Mouse (Mus musculus): Measurements from ENCODE around the gene Tsc22d1. TPM values are rescaled to one million over a fixed set of nuclear protein-coding genes. Genes with fewer than 3 reads are reported as not detected.

Gene Tsc22d1
- polyA plus RNA-seq (2015; fragmentation: Nextera tagmentation; extraction: Ambion mirVana), result 96.2 and 116 TPM in 2 replicates

- H3K27ac ChIP-seq (replicated peaks), result peak within 1 kb of the TSS; percentile 33
- H3K4me3 ChIP-seq (replicated peaks), result peak within 1 kb of the TSS; percentile 63
- H3K4me2 ChIP-seq, result peak within 1 kb of the TSS; percentile 82
- no peaks in the 10 kb centered on the region for H3K9me3 ChIP-seq (replicated peaks)
- H3K36me3 ChIP-seq (replicated peaks), result no peaks in the 10 kb centered on the region
- peaks cover 17% of the 10 kb centered on the region for H3K4me1 ChIP-seq (replicated peaks)
- ATAC-seq (ENCODE audit: insufficient read depth), result peak; percentile 14; the same call in 1 of the 2 replicates
- WGBS (ENCODE audit: insufficient replicate concordance), result under 1% methylated on average over 113 of the region's 128 CpGs
- H3K9ac ChIP-seq, result peak within 1 kb of the TSS; percentile 54; the same call in 1 of the 2 replicates
- peaks cover 62% of the 10 kb centered on the region for H3K27me3 ChIP-seq
These were observed at the start of gene Tsc22d1 for GRCm38 (mm10) chr14:76414862-76415780. Tsc22d1 (plus strand) TSS chr14:76414961.

- Histone ChIP-seq H3K9me3 (replicated peaks) (no peaks in the 10 kb centered on the region), H3K27me3 (no peaks in the 10 kb centered on the region), H3K4me2 (no peak overlapping the region), H3K36me3 (replicated peaks) (no peaks in the 10 kb centered on the region), H3K4me3 (replicated peaks) (no peak overlapping the region), H3K9ac (no peak overlapping the region), H3K4me1 (replicated peaks) (no peaks in the 10 kb centered on the region), H3K27ac (replicated peaks) (no peak overlapping the region)
- no peak for ATAC-seq (ENCODE audit: insufficient read depth)
- 84% methylated on average over 6 of the region's 6 CpGs for WGBS (ENCODE audit: insufficient replicate concordance)
These were observed 41.1 kb upstream of the Tsc22d1 start for GRCm38 (mm10) chr14:76373638-76374037.

GRCm38 (mm10) chr14:76374601-76375000, 40.2 kb upstream of the Tsc22d1 start:
- no peak overlapping the region for H3K9ac ChIP-seq
- no peaks in the 10 kb centered on the region for H3K4me1 ChIP-seq (replicated peaks)
- H3K4me3 ChIP-seq (replicated peaks), result no peak overlapping the region
- no peaks in the 10 kb centered on the region for H3K36me3 ChIP-seq (replicated peaks)
- H3K27me3 ChIP-seq, result no peaks in the 10 kb centered on the region
- no peak overlapping the region for H3K4me2 ChIP-seq
- H3K27ac ChIP-seq (replicated peaks), result no peak overlapping the region
- ATAC-seq (ENCODE audit: insufficient read depth), result no peak
- 60% methylated on average over 6 of the region's 6 CpGs for WGBS (ENCODE audit: insufficient replicate concordance)
- H3K9me3 ChIP-seq (replicated peaks), result no peaks in the 10 kb centered on the region

- WGBS (ENCODE audit: insufficient replicate concordance), result 65% methylated on average over 5 of the region's 5 CpGs
- no peaks in the 10 kb centered on the region for H3K27me3 ChIP-seq
- H3K4me1 ChIP-seq (replicated peaks), result no peaks in the 10 kb centered on the region
- no peak for ATAC-seq (ENCODE audit: insufficient read depth)
- H3K9me3 ChIP-seq (replicated peaks), result no peaks in the 10 kb centered on the region
- H3K4me3 ChIP-seq (replicated peaks), result no peak overlapping the region
- H3K4me2 ChIP-seq, result no peak overlapping the region
- H3K36me3 ChIP-seq (replicated peaks), result no peaks in the 10 kb centered on the region
- no peak overlapping the region for H3K9ac ChIP-seq
- H3K27ac ChIP-seq (replicated peaks), result no peak overlapping the region
These were observed 38.2 kb upstream of the Tsc22d1 start for GRCm38 (mm10) chr14:76376561-76376960.

- WGBS (ENCODE audit: insufficient replicate concordance), result 74% methylated on average over 3 of the region's 3 CpGs
- Histone ChIP-seq H3K9me3 (replicated peaks) (no peaks in the 10 kb centered on the region), H3K4me3 (replicated peaks) (no peak overlapping the region), H3K27ac (replicated peaks) (no peak overlapping the region), H3K4me2 (no peak overlapping the region), H3K27me3 (no peaks in the 10 kb centered on the region), H3K4me1 (replicated peaks) (no peaks in the 10 kb centered on the region), H3K36me3 (replicated peaks) (no peaks in the 10 kb centered on the region), H3K9ac (no peak overlapping the region)
- no peak for ATAC-seq (ENCODE audit: insufficient read depth)
These were observed 35.4 kb upstream of the Tsc22d1 start for GRCm38 (mm10) chr14:76379411-76379810.

- Histone ChIP-seq H3K9ac (no peak overlapping the region), H3K9me3 (replicated peaks) (no peaks in the 10 kb centered on the region), H3K27me3 (no peaks in the 10 kb centered on the region), H3K4me2 (no peak overlapping the region), H3K4me1 (replicated peaks) (no peaks in the 10 kb centered on the region), H3K27ac (replicated peaks) (no peak overlapping the region), H3K36me3 (replicated peaks) (no peaks in the 10 kb centered on the region), H3K4me3 (replicated peaks) (no peak overlapping the region)
- 57% methylated on average over 7 of the region's 7 CpGs for WGBS (ENCODE audit: insufficient replicate concordance)
- ATAC-seq (ENCODE audit: insufficient read depth), result no peak
These were observed 26.7 kb upstream of the Tsc22d1 start for GRCm38 (mm10) chr14:76388025-76388424.

- no peaks in the 10 kb centered on the region for H3K4me1 ChIP-seq (replicated peaks)
- no peaks in the 10 kb centered on the region for H3K36me3 ChIP-seq (replicated peaks)
- H3K4me2 ChIP-seq, result no peak overlapping the region
- ATAC-seq (ENCODE audit: insufficient read depth), result no peak
- H3K4me3 ChIP-seq (replicated peaks), result no peak overlapping the region
- no peaks in the 10 kb centered on the region for H3K9me3 ChIP-seq (replicated peaks)
- no peak overlapping the region for H3K27ac ChIP-seq (replicated peaks)
- no peak overlapping the region for H3K9ac ChIP-seq
- H3K27me3 ChIP-seq, result no peaks in the 10 kb centered on the region
These were observed 16.5 kb upstream of the Tsc22d1 start for GRCm38 (mm10) chr14:76398251-76398650.

- no peak for ATAC-seq (ENCODE audit: insufficient read depth)
- Histone ChIP-seq H3K36me3 (replicated peaks) (no peaks in the 10 kb centered on the region), H3K4me1 (replicated peaks) (no peaks in the 10 kb centered on the region), H3K4me2 (no peak overlapping the region), H3K9ac (no peak overlapping the region), H3K4me3 (replicated peaks) (no peak overlapping the region), H3K9me3 (replicated peaks) (no peaks in the 10 kb centered on the region), H3K27me3 (no peaks in the 10 kb centered on the region), H3K27ac (replicated peaks) (no peak overlapping the region)
- WGBS (ENCODE audit: insufficient replicate concordance), result 68% methylated on average over 4 of the region's 4 CpGs
These were observed 12.2 kb upstream of the Tsc22d1 start for GRCm38 (mm10) chr14:76402574-76402973.

GRCm38 (mm10) chr14:76409111-76409510, 5.7 kb upstream of the Tsc22d1 start:
- no peak overlapping the region for H3K4me3 ChIP-seq (replicated peaks)
- no peaks in the 10 kb centered on the region for H3K9me3 ChIP-seq (replicated peaks)
- H3K36me3 ChIP-seq (replicated peaks), result no peaks in the 10 kb centered on the region
- H3K9ac ChIP-seq, result no peak overlapping the region
- no peak for ATAC-seq (ENCODE audit: insufficient read depth)
- H3K4me2 ChIP-seq, result no peak overlapping the region
- H3K27ac ChIP-seq (replicated peaks), result no peak overlapping the region
- H3K4me1 ChIP-seq (replicated peaks), result peaks cover 5% of the 10 kb centered on the region
- peaks cover 22% of the 10 kb centered on the region for H3K27me3 ChIP-seq
- WGBS (ENCODE audit: insufficient replicate concordance), result 58% methylated on average over 8 of the region's 8 CpGs

GRCm38 (mm10) chr14:76413773-76414121, 1.0 kb upstream of the Tsc22d1 start:
- H3K27me3 ChIP-seq, result peaks cover 62% of the 10 kb centered on the region
- H3K9ac ChIP-seq, result 0 out of 2 replicates have a peak overlapping the region, but pooled peaks have one; percentile 39
- peaks cover 17% of the 10 kb centered on the region for H3K4me1 ChIP-seq (replicated peaks)
- 1% methylated on average over 10 of the region's 10 CpGs for WGBS (ENCODE audit: insufficient replicate concordance)
- no peak for ATAC-seq (ENCODE audit: insufficient read depth)
- peak overlapping the region; percentile 82 for H3K4me2 ChIP-seq
- H3K9me3 ChIP-seq (replicated peaks), result no peaks in the 10 kb centered on the region
- H3K27ac ChIP-seq (replicated peaks), result no peak overlapping the region
- H3K4me3 ChIP-seq (replicated peaks), result peak overlapping the region; percentile 63
- H3K36me3 ChIP-seq (replicated peaks), result no peaks in the 10 kb centered on the region

GRCm38 (mm10) chr14:76414122-76414861, 469 bp upstream of the Tsc22d1 start:
- 0 out of 2 replicates have a peak overlapping the region, but pooled peaks have one; percentile 19 for H3K27ac ChIP-seq (replicated peaks)
- peaks cover 17% of the 10 kb centered on the region for H3K4me1 ChIP-seq (replicated peaks)
- under 1% methylated on average over 72 of the region's 81 CpGs for WGBS (ENCODE audit: insufficient replicate concordance)
- H3K4me2 ChIP-seq, result peak overlapping the region; percentile 82
- H3K36me3 ChIP-seq (replicated peaks), result no peaks in the 10 kb centered on the region
- H3K4me3 ChIP-seq (replicated peaks), result peak overlapping the region; percentile 63
- peaks cover 62% of the 10 kb centered on the region for H3K27me3 ChIP-seq
- H3K9ac ChIP-seq, result peak overlapping the region; percentile 54; the same call in 1 of the 2 replicates
- peak; percentile 78 for ATAC-seq (ENCODE audit: insufficient read depth)
- no peaks in the 10 kb centered on the region for H3K9me3 ChIP-seq (replicated peaks)

All from liver, embryonic 15.5 days (tissue).